Mouse (Mus musculus): ENCODE data around the gene Fam126a.

Gene Fam126a

DNA sequence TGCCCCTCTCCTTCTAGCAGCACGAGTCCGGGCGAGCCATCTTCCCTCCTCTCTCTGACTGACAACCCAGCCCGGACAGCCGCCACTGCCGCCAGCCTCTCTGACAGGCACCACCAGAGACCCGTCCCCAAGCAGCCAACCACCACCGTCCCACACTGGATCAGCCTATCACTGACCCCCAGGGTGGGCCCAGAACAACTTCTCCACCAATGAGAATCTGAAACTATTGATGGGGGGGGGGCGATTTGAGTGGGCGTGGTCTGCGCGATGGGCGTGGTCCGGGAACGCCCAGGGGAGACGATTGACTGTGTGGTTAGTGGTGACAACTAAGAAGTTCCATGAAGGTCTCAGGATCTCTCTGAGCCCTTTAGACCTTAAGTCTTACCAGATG, at the start of gene Fam126a:
Fam126a (minus strand) TSS at position 112 of the 391 bp plus-strand sequence.
- peak; percentile 90 for DNase-seq (ENCODE audit: low spot score in 2 of 2)

DNA sequence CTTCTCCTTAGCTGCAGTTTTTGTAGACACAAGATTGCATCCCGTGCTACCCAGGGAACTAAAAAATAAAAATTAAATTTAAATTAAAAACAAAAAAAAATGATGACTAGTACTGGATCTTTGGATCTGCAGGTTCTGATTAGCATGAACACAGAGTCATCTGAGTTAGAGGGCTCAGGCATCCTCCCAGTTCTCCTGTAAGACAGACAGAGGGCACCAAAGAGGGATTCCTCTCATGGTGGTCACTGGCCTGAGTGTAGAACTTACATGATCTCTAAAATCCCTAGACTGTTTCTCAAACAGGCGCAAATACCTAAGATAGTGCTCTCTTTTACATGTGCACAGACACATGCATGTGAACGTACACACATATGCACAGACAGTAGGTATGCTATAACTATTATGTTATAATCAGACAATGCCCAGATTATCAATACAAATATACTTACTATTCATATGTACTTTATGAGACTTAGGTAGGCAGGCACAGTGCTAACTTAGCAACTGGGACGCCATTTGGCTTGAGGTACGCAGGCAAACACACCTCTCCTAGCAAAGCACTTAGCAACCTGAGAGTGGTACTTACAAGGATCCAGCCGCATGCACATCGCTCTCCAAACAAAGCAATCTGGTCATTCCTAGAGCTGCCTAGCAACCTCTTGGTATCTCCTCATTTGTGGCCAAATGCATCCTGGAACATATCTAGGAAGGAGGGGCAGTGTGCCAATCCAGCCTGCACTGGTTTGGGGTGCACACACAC, 48.1 kb upstream of the Fam126a start:
- no peak for DNase-seq (ENCODE audit: low spot score in 2 of 2)

DNA sequence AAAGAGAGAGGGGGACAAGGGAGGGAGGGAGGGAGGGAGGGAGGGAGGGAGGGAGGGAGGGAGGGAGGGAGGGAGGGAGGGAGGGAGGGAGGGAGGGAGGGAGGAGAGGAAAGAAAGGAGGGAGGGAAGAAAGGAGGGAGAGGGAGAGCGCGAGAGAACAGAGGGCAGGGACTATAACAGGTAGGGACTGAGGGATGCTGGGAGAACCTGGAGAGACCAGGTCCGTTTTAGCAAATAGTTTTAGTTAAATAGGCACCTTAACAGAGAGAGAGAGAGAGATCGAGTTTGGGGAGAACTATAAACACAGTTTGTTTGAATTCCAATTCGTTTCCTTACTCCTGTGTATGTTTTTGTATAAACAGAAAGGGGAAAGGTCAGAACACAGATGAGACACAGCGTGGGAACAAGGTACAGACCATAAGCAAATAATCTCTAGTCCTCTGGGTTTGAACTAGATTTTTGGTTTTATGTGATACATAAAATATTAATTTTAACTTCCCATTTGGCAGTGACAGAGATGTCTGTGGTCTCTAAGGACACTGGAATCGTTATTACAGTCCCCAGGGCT, 47.3 kb upstream of the Fam126a start:
- no peak for DNase-seq (ENCODE audit: low spot score in 2 of 2)

DNA sequence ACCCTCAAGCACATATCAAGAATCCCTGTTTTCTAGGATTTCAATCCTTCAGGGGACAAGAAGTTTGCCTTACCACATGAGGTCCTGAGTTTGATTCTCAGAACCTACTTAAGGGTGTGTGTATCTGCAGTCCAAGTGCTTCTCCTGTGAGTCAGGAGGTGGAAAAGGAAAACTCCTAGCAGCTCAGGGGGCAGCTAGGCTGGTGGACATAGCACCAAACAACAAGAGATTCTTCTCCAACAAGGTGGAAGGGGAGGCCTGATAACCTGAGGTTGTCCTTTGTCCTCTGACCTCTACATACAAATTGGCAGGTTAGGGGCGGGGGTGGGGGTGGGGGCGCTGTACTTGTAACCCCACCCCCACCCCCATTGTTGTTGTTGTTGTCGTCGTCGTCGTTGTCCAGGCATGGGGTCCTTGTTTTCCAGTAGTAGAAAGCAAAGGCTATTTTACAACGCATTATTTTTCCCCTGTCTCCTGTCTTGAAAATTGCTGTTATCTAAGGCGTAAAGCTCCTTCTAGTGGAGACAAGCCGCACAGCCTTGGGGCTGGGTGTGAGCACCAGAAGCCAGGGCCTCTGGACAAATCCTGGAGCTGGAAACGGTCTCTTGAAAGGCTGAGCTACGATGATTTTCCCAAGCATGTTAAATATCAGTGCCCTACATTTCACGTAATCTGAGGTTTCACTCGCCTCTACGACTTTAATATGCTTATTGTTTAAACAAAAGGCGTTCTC, 46.7 kb upstream of the Fam126a start:
- peak; percentile 61 to 80 for DNase-seq (ENCODE audit: low spot score in 2 of 2)

DNA sequence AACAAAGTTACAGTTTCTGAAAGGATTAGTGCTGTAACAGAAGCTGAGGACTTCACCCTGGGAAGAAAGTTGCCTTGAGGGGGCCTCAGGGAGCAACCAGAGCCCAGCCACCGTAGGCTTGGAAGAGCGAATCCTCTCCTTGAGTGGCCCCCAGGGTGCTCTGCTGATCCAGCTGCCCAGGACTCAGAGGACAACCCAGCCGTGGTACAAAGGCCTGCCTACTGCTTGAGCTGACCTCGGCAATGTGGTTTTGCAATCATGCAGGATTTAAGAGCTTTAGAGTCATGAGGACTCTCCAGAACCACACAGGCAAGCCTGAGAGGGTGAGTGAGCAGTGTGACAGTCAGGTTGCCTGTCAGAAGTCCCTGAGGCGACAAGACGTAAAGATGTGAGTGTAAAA, 41.5 kb upstream of the Fam126a start:
- DNase-seq (ENCODE audit: low spot score in 2 of 2): no peak

DNA sequence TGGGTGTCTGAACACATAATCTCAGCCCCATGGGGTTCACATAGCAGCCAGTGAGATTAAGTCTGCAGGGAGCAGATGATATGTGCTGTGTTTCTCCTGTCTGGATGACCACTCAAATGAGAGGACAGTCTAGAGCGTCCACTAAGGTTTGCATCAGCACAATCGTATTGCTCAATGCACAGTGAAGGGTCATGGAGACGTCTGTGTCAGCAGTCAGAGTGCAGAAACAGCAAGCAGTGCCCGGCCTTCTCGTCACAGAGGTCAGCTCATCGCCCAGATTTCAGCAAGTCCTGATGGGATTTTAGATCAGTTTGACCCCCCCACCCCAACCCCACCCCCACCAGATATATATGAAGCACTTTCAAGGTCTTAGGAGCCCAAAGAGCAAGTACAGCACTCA, 38.5 kb upstream of the Fam126a start:
- no peak for DNase-seq (ENCODE audit: low spot score in 2 of 2)

DNA sequence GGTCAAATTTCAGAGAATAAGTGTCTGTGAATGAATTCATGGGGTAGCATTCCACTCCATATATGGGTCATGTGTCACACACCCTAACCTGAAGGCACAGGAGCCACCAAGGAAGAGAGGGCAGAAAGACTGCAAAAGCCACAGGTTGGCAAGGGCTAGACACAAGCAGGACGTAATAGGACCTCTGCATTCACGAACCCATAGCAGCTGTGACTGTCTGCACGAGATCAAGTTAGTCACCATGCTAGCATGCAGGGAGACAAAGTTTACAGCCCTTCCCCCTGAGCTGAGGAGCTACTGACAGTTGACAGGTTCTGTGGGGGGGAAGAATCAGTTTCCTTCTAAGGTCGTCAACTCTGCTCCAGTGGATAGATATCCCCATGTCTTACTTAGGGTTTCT, 33.1 kb upstream of the Fam126a start:
- DNase-seq (ENCODE audit: low spot score in 2 of 2): no peak

DNA sequence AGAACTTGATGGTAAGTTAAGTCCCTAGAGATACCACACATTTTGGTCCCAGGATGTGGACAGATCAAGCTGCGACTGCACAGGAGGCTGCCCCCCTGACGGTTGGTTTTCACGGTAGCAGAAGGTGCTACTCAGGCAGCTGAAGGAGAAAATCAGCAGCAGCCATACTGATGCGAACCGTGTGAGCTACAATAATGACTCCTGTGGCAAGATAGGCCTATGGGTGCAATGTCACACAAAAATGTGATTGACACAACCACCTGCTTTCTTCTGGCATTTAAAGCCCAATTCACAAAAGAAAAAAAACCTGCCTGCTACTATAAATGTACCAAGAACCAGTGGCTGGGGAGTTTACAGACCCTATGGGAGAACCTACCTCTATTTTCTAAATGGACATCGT, 32.5 kb upstream of the Fam126a start:
- DNase-seq (ENCODE audit: low spot score in 2 of 2): no peak

DNA sequence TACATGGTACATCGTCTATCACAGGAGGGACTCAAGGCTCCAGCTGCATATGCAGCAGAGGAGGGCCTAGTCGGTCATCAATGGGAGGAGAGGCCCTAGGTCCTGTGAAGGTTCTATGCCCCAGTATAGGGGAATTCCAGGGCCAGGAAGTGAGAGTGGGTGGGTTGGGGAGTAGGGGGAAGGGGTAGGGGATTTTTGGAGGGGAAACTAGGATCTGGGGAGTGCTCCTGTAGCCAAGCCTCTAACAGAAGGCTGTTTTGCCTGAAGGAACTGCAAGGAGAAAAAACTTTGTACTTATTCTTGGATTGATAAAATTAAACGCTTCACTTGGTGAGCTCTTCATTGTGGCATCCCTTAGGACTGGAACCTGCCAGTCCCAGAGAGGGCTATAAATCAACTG, 30.5 kb upstream of the Fam126a start:
- no peak for DNase-seq (ENCODE audit: low spot score in 2 of 2)

DNA sequence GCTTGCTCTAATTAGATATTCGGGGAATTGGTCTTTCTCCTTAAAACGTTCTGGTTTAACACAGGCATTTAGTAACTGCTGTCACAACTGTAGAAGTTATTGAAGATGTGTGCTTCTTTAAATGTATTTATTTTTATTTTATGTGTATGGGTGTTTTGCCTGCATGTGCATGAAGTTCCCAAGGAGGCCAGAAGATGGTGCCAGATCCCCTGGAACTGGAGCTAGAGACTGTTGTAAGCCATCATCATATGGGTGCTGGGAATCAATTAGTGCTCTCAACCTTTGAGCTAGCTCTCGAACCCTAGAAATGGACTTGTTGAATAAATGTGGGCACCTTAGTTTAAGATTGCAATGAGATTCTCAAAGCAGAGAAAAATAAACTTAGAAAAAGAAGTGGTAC, 27.1 kb upstream of the Fam126a start:
- DNase-seq (ENCODE audit: low spot score in 2 of 2): no peak

DNA sequence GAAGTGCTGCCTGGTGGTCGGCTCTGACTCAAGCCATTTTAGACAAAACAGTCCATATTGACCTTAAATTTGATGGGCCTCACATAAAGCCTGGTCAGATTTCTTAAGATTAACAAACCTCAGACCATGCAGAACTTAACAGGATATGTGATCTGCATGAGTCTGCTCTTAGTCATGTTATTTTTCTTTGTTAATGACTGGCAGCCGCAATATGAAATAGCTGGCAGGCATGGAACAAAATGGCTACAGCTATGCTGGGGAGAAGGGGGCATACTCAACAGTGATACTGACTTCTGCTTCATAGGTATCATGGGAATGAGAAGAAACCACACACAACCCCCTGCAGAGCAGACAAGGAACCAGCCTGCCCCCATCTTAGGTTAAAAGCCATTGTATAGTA, 26.4 kb upstream of the Fam126a start:
- no peak for DNase-seq (ENCODE audit: low spot score in 2 of 2)

DNA sequence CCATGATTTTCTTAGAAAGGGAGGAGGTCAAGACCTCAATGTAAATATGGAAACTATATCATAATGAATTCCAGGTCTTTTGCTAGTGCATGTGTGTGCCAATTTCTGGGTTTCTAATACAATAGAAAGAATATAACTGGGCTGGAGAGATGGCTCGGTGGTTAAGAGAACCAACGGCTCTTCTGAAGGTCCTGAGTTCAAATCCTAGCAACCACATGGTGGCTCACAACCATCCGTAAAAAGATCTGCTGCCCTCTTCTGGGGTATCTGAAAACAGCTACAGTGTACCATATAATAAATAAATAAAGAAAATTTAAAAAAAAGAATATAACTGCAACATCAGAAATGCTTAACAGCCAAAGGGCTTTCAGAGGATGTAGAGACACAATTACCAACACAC, 23.9 kb upstream of the Fam126a start:
- DNase-seq (ENCODE audit: low spot score in 2 of 2): no peak

DNA sequence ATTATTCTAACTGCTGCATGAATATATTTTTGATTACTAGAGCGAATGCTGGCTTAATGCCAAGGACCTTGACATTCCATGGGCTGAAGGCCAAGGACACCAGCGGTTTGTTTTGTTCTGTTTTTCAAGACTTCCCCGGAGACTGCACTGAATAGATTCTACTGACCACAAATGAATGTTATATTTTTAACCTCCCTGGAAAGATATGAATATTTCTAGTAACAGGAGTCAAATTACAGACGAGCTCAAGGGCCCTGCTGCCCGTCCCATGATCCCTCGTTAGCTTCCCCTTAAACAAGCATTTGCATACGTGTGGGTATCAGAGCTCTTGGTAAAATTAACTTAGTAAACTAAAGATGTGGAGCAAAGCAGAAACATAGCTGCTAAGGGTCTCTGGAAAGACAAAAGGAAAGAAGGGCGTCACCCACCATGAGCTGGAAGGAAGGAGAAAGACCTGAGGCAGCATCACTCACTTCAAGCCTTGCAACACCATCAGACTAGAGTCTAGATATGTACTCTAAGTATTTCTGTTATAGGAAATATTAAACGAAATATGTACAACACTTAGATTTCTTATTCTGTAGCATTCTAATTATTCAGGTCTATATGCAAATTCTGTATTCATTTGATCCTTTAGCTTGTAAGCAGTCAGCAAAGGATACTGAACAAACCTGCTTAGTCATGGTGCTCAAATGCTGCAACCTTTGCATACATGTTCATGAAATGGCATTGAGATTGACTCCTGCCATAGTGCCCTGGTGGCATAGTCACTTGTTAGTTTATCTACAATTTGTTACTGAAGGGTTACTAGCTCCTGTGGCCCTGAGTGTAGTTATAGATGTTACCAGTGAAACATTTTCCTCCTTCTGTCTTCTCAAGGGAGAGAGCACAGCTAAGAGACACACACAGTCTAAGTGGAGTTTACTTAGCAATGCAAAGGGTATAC, 23.0 kb upstream of the Fam126a start:
- no peak for DNase-seq (ENCODE audit: low spot score in 2 of 2)

DNA sequence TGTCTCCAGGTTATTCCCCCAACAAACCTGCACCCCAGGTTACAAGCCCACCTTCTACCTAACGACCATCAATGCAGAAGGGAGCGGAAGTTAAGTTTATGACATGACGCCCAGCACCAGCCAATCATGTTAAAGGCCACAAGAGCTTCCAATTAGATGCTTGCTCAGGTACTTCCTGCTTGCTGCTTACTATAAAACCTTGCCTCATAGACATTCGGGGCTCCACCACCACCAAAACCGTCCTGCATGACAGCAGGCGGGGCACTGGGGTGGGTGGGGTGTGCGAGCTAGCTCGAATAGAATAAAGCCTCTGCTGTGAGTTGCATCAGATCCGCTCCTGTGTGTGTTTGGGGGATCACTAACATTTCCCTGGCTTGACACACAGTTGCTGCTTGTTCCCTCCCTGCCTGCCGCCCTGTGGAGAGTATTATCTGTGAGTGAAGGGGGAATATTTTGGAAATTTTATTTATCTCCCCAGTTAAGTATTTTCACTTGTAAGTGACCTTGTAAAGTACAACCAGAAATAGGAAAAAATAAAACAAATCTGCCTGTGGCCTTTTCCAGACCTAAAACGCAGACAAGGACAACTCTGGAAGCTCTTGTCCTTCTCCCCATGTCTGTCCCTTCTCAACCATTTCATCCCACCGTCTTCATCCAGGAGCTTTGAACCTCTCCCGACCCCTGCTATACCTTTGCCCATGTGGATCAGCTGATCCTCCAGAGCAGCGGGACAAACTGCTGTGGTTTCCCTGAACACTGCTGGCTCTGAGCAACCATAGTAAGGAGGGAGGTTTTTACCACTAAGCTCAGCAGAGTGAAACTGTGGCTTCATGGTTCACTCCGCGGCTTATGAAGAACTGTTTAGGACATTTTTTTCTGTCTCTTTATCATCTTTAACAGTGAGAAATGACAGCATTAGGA, 21.5 kb upstream of the Fam126a start:
- no peak for DNase-seq (ENCODE audit: low spot score in 2 of 2)

DNA sequence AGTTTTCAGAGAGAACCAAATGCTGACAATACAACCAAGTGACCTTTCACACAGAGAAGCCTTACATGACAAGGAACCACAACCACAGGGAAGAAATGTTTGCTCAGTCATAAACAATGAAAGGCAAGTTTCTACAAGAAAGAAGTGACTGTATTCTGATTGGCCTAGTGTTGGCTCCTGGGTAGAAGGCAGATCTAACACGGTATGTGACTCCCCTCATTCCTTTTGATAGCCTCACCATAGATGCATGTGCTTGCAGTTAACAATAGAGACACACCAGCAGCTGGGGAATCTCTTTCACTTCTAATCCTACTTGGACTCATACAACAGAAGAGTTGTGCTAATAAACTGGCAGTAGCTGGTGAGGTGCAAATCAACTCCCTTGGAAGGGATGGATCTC, 17.3 kb upstream of the Fam126a start:
- DNase-seq (ENCODE audit: low spot score in 2 of 2): no peak

DNA sequence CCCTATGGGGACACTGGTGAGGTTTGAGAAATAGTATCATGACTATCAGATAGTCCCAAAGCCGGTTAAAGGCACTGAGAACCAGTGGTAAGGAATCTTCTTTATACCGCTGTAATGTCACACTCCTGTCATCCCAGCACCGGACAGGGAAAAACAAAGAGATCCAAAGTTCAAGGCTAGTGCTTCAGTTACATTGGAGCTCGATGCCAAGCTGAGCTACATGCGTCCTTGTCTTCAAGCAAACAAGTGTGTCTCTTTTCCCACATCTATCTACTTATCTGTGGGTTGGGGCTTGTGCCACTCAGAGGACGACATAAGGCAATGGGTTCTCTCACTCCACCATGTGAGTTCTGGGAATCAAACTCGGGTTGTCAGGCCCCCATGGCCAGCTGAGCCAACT, 16.5 kb upstream of the Fam126a start:
- no peak for DNase-seq (ENCODE audit: low spot score in 2 of 2)

DNA sequence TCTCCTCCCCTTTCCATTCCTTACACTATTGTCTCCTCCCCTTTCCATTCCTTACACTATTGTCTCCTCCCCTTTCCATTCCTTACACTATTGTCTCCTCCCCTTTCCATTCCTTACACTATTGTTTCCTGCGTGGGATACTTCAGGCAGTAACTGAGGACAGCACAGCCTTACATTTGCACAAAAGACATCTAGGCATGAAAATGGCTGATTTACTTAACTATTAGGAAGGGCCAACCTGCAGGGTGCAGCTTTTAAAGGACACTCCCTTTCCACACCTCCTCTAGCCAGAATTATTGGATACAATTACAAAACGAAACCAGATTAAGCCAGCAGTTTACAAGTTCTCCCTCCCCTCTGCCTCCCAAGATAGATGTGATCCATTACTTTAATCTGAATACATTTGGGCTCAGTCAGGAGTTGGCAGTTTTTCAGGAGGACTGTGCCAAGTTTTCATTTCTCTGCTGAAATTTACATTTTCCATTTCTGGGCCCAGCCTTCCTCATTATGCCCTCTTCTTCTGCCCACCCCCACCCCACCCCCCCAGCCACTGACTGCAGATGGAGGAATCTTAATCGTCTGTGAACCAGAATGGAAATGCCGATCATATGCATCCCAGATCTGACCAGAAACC, 15.6 kb upstream of the Fam126a start:
- DNase-seq (ENCODE audit: low spot score in 2 of 2): peak; percentile 54 to 81

DNA sequence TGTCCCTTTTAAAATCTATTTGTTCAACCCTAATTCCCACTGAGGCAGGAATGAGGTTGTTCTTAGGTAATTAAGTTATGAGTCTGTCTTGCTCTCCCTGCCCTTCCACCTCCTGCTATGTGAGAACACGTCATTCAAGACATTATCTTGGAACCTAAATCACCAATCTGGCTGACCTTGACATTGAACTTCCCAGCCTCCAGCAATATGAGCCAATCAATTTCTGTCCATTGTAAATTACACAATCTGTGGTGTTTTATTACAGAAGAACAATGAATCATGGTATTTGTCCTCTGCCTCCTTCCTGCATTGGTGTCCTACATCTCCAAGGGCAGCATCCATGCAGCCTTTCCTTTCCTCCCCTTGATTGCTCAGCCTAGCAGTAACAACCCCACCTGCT, 13.9 kb upstream of the Fam126a start:
- DNase-seq (ENCODE audit: low spot score in 2 of 2): no peak

DNA sequence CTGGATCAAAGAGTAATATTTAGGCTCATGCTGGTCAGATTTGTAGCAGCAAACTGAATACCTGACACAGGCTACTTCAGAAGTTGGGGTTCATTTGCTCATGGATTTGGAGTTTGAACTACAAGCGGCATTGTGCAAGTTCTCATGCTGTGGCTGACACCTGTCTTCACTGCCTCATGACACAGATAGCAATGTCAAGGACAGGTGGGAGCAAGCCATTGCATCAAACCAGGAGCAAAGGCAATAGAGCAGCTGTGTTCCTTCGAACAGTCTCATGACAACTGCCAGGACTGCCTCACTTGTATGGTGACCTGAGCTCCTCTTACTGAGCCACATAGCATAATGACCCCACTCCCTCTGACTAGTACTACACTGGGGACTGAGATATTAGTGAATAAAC, 12.9 kb upstream of the Fam126a start:
- no peak for DNase-seq (ENCODE audit: low spot score in 2 of 2)

DNA sequence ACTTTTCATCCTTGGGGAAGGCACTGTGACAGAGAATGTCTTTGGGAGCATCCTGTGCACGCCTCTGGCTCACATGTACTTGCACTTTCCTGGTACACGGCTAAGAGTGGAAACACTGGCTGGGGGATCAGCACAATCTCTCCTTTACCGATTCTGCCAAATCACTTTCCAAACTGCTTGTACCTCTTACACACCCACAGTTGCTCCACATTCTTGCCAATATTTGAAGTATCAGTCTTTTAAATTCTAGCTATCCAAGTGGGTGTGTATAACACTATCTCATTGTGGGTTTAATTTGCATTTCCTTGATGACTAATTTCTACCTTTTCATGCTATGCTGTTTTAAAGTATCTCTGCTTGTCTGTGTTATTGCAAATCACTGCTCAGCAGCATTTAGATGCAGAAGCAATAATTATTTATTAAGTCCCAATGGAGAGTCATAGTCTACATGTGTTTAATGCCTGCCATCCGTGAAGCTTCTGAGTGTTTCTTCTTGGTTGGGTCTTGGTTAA, 10.9 kb upstream of the Fam126a start:
- peak in 1 of 2 experiments; percentile 24 for DNase-seq (ENCODE audit: low spot score in 2 of 2)

Measured in frontal cortex, postnatal 36 days (tissue).